Mouse (Mus musculus): ENCODE results near the gene Pkp2.

DNA sequence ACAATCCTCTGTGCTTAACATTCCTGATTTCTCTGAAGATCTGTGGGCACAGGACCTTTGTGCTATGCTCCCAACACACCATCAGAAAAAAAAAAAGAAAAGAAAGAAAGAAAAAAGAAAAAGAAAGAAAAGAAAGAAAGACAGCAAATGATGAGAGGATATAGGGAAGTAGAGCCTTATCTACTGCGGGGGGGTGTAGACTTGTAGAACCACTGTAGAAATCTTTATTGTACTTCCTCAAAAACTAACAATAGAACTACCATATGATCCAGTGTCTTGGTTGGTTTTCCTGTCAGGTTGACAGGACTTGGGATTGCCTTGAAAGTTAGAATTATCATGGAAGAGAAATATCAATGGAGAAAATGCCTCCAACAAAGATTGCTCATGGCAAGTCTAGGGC is 8.5 kb upstream of the Pkp2 start:
- TF ChIP-seq CTCF (IDR thresholded peaks at IDR 0.05; ENCODE audit: low read depth, low read length) (no peak), EP300 (IDR thresholded peaks at IDR 0.05; ENCODE audit: insufficient read depth, low read depth, low read length) (no peak), POLR2A (IDR thresholded peaks at IDR 0.05; ENCODE audit: insufficient read depth, low read length) (no peak)
